8 mouse cellular contexts compared by ENCODE assay signal in the genomic region with DNA sequence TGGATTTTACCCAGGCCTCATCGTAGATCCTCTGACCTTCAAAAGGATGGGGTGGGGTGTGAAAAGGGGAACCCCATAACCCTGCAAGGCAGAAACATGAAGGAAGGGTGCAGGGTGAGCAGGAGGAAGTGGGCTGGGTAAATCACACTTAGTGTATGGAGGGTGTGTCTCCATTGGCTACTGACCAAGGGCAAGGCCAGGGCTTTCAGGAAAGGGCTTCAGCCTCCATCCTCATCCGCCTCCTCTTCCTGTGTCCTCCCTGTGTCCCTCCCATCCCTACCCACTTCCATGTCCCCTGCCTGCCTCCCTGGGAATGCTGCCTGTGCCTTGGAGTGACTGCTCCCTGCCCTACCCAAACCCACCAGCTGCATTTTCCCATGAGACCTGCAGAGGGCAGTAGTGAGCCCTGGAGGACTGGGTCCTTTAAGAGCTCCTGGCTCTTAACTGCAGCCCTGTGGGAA. TPM values are rescaled to one million over a fixed set of nuclear protein-coding genes. Genes with fewer than 3 reads are reported as not detected.
A peak's percentile ranks its signal among the peaks of the same experiment; 100 is the strongest.
DNase-seq lines count a peak whose midpoint lies in the region; ATAC-seq and TF ChIP-seq lines count a peak whose summit lies in the region.

No protein-coding gene starts in this region.

- H3K27me3 ChIP-seq in C2C12 (ENCODE audit: control insufficient read depth, insufficient read depth, insufficient read length): no peaks in the 10 kb centered on the region
- no peaks in the 10 kb centered on the region for H3K27me3 ChIP-seq in heart, embryonic 10.5 days (ENCODE audit: insufficient read depth, poor library complexity, severe bottlenecking)
- H3K27me3 ChIP-seq in neural tube, embryonic 13.5 days: no peaks in the 10 kb centered on the region

- no peak for TF ChIP-seq POLR2A in cortical plate, adult 2 months (IDR thresholded peaks at IDR 0.05; ENCODE audit: extremely low read depth, insufficient read depth, low read length)

- H3K27ac ChIP-seq in cortical plate, adult 2 months (ENCODE audit: insufficient read depth, low read length): no peak overlapping the region
- no peak overlapping the region for H3K27ac ChIP-seq in heart, embryonic 10.5 days
- 0 out of 2 replicates have a peak overlapping the region, but pooled peaks have one; percentile 38 for H3K27ac ChIP-seq in neural tube, embryonic 13.5 days (replicated peaks)

- no peak overlapping the region for H3K9ac ChIP-seq in neural tube, embryonic 13.5 days

- peaks cover 58% of the 10 kb centered on the region for H3K36me3 ChIP-seq in C2C12 (ENCODE audit: control insufficient read depth, insufficient read depth)
- H3K36me3 ChIP-seq in heart, embryonic 10.5 days: peaks cover 90% of the 10 kb centered on the region
- H3K36me3 ChIP-seq in neural tube, embryonic 13.5 days: peaks cover 92% of the 10 kb centered on the region

- H3K9me3 ChIP-seq in heart, embryonic 10.5 days: no peaks in the 10 kb centered on the region
- no peaks in the 10 kb centered on the region for H3K9me3 ChIP-seq in neural tube, embryonic 13.5 days

- TF ChIP-seq CTCF in C2C12 (IDR thresholded peaks at IDR 0.05; ENCODE audit: control insufficient read depth, insufficient read depth, insufficient read length): peak; percentile 50
- TF ChIP-seq CTCF in cortical plate, adult 2 months (IDR thresholded peaks at IDR 0.05; ENCODE audit: extremely low read depth, insufficient read depth, low read length): peak; percentile 94

- ATAC-seq in neural tube, embryonic 13.5 days (ENCODE audit: low read depth): peak; percentile 9; the same call in 1 of the 2 replicates

- 66% methylated on average over 2 of the region's 2 CpGs for WGBS in heart, embryonic 10.5 days
- WGBS in neural tube, embryonic 13.5 days: 63% methylated on average over 2 of the region's 2 CpGs

- no peak overlapping the region for H3K4me3 ChIP-seq in C2C12 (ENCODE audit: insufficient read depth, poor library complexity, severe bottlenecking)
- H3K4me3 ChIP-seq in cortical plate, adult 2 months (ENCODE audit: insufficient read depth, low read length): no peak overlapping the region
- H3K4me3 ChIP-seq in heart, embryonic 10.5 days: no peak overlapping the region
- H3K4me3 ChIP-seq in neural tube, embryonic 13.5 days: no peak overlapping the region

- H3K4me1 ChIP-seq in cortical plate, adult 2 months (ENCODE audit: control insufficient read depth, insufficient read depth, low read length): no peaks in the 10 kb centered on the region
- peaks cover 16% of the 10 kb centered on the region for H3K4me1 ChIP-seq in heart, embryonic 10.5 days
- peaks cover 19% of the 10 kb centered on the region for H3K4me1 ChIP-seq in neural tube, embryonic 13.5 days (replicated peaks)

- H3K79me2 ChIP-seq in C2C12 (ENCODE audit: control insufficient read depth, insufficient read depth): peaks cover 3% of the 10 kb centered on the region

- H3K79me3 ChIP-seq in C2C12 (ENCODE audit: low read depth): no peaks in the 10 kb centered on the region

- no peak overlapping the region for H3K4me2 ChIP-seq in neural tube, embryonic 13.5 days

- no peak overlapping the region for H3ac ChIP-seq in C2C12 (ENCODE audit: control insufficient read depth, insufficient read length, low read depth)

- DNase-seq in ZHBTc4 (ENCODE audit: low read depth, low spot score): peak; percentile 92
- DNase-seq in heart, embryonic 10.5 days (ENCODE audit: low spot score): peak; percentile 86
- peak; percentile 82 for DNase-seq in kidney, postnatal 10 days
- peak; percentile 75 to 87 for DNase-seq in lung, adult 18-20 months
- peak; percentile 32 to 45 for DNase-seq in thymus, adult 18-20 months

TF ChIP-seq in C2C12, 6 proteins besides CTCF, POLR2A, EP300 and RAD21:
- TF ChIP-seq MYOD1 (IDR thresholded peaks at IDR 0.05; ENCODE audit: control insufficient read depth, insufficient read length, low read depth): no peak
- no peak for TF ChIP-seq FOSL1 (IDR thresholded peaks at IDR 0.05; ENCODE audit: insufficient read depth, low read length, poor library complexity, severe bottlenecking)
- no peak for TF ChIP-seq MAX (IDR thresholded peaks at IDR 0.05)
- no peak for TF ChIP-seq CEBPB (IDR thresholded peaks at IDR 0.05; ENCODE audit: low read depth)
- no peak for TF ChIP-seq USF1 (IDR thresholded peaks at IDR 0.05; ENCODE audit: low read depth)
- TF ChIP-seq MYOG (IDR thresholded peaks at IDR 0.05; ENCODE audit: control insufficient read depth, extremely low read depth, insufficient read length): no peak

RNA-seq across cellular contexts. Expression of a gene that starts 47.8 kb away (rescaled TPM):
- polyA plus RNA-seq in C2C12 (2012; fragmentation: generic; extraction: Trizol): 21.4 TPM
- 49.4 and 51.7 TPM in 2 replicates for polyA plus RNA-seq in cortical plate, adult 2 months (2012; rRNA removed)
- polyA plus RNA-seq in heart, embryonic 10.5 days (2016; fragmentation: Nextera tagmentation; extraction: Ambion mirVana): 65.7 and 104 TPM in 2 replicates
- 27.6 and 31.0 TPM in 2 replicates for polyA plus RNA-seq in neural tube, embryonic 13.5 days (2015; fragmentation: Nextera tagmentation; extraction: Ambion mirVana)

Comparison
In these comparisons a context has a peak if more than half of its experiments do, and no peak if none do; other contexts are left out.
1. DNase-seq: peak in every context shown above with its lines; median percentile 92 in ZHBTc4; 86 in heart, embryonic 10.5 days; 82 in kidney, postnatal 10 days; 81 in lung, adult 18-20 months; 38 in thymus, adult 18-20 months.